Mouse (Mus musculus) CD4-positive helper T cell, adult 2 months (primary cell): ENCODE data around the gene A930017K11Rik.

Experiments used
- DNase-seq: peaks from one replicate; pipeline ENCODE4 v3.0.0-alpha.2; 2012; ENCODE audit warnings: low read depth, missing footprints, low spot score

Gene A930017K11Rik

GRCm38 (mm10) chr17:25925348-25925747 lies 27.0 kb downstream of the A930017K11Rik start:
- no peak for DNase-seq

GRCm38 (mm10) chr17:25922120-25922519 lies 30.2 kb downstream of the A930017K11Rik start:
- no peak for DNase-seq

GRCm38 (mm10) chr17:25919786-25920642 lies 32.4 kb downstream of the A930017K11Rik start:
- DNase-seq = peak; percentile 100

- peak; percentile 77 for DNase-seq
Observed at GRCm38 (mm10) chr17:25919144-25919785, 33.1 kb downstream of the A930017K11Rik start, which contains the start of gene Rab40c. Gene Rab40c, minus strand, starts transcription at chr17:25919727.

- no peak for DNase-seq
Observed at GRCm38 (mm10) chr17:25918037-25918750, 34.2 kb downstream of the A930017K11Rik start.

GRCm38 (mm10) chr17:25916931-25917647 lies 35.3 kb downstream of the A930017K11Rik start:
- no peak for DNase-seq

- no peak for DNase-seq
Observed at GRCm38 (mm10) chr17:25914295-25914694, 38.1 kb downstream of the A930017K11Rik start.

- DNase-seq = no peak
Observed at GRCm38 (mm10) chr17:25913877-25914275, 38.5 kb downstream of the A930017K11Rik start.

GRCm38 (mm10) chr17:25913186-25913876 lies 39.0 kb downstream of the A930017K11Rik start:
- peak; percentile 42 for DNase-seq

GRCm38 (mm10) chr17:25911816-25912215 lies 40.5 kb downstream of the A930017K11Rik start:
- DNase-seq = no peak

- no peak for DNase-seq
Observed at GRCm38 (mm10) chr17:25907640-25908039, 44.7 kb downstream of the A930017K11Rik start.

- no peak for DNase-seq
Observed at GRCm38 (mm10) chr17:25903061-25903460, 49.3 kb downstream of the A930017K11Rik start.

- no peak for DNase-seq
Observed at GRCm38 (mm10) chr17:25900193-25900592, 52.2 kb downstream of the A930017K11Rik start.
